Mouse (Mus musculus): Measurements from ENCODE around the gene Rbm8a. TPM values are rescaled to one million over a fixed set of nuclear protein-coding genes. Genes with fewer than 3 reads are reported as not detected.

Gene Rbm8a
- total RNA-seq (2021) = 10 to 100 TPM; 51.4 to 52.0 TPM
- long read RNA-seq, experiment 1, transcript Rbm8a-201 (6 exons, 2,608 nt) = major isoform, 18 of 48 reads
- long read RNA-seq, experiment 1, transcript Rbm8a-202 (6 exons, 2,604 nt) = minor isoform, 12 of 48 reads
- long read RNA-seq, experiment 1, partial matches to known transcripts = 2 of 48 reads
- long read RNA-seq, experiment 1, other reads (novel, unspliced or antisense) = 14 of 48 reads
- long read RNA-seq, experiment 2, transcript Rbm8a-202 (6 exons, 2,604 nt) = major isoform, 16 of 46 reads
- long read RNA-seq, experiment 2, transcript Rbm8a-201 (6 exons, 2,608 nt) = minor isoform, 9 of 46 reads
- long read RNA-seq, experiment 2, partial matches to known transcripts = 1 of 46 reads
- long read RNA-seq, experiment 2, other reads (novel, unspliced or antisense) = 17 of 46 reads

- peak; percentile 96 to 97 for DNase-seq (ENCODE audit: low spot score in 2 of 2)
- TF ChIP-seq CTCF (conservative IDR thresholded peaks at IDR 0.05) = no peak
These were observed at the start of gene Rbm8a for GRCm38 (mm10) chr3:96629729-96630600. Rbm8a (plus strand) TSS chr3:96629933.

GRCm38 (mm10) chr3:96581141-96581540 is 48.6 kb upstream of the Rbm8a start:
- Histone ChIP-seq H3K4me3 (no peak overlapping the region), H3K27ac (no peak overlapping the region)
- DNase-seq (ENCODE audit: low spot score in 2 of 2) = no peak
- TF ChIP-seq CTCF (conservative IDR thresholded peaks at IDR 0.05) = no peak

More at GRCm38 (mm10) chr3:96629729-96630600, at the start of gene Rbm8a:
- peak within 1 kb of the TSS; percentile 85 for H3K4me3 ChIP-seq
- H3K27ac ChIP-seq = peak within 1 kb of the TSS; percentile 95

- no peak overlapping the region for H3K27ac ChIP-seq
- no peak overlapping the region for H3K4me3 ChIP-seq
- no peak for TF ChIP-seq CTCF (conservative IDR thresholded peaks at IDR 0.05)
- peak in 1 of 2 experiments; percentile 9 for DNase-seq (ENCODE audit: low spot score in 2 of 2)
These were observed 47.8 kb upstream of the Rbm8a start for GRCm38 (mm10) chr3:96581771-96582515.

- Histone ChIP-seq H3K27ac (no peak overlapping the region), H3K4me3 (no peak overlapping the region)
- no peak for TF ChIP-seq CTCF (conservative IDR thresholded peaks at IDR 0.05)
- no peak for DNase-seq (ENCODE audit: low spot score in 2 of 2)
These were observed 46.3 kb upstream of the Rbm8a start for GRCm38 (mm10) chr3:96583386-96583785.

- no peak for DNase-seq (ENCODE audit: low spot score in 2 of 2)
- Histone ChIP-seq H3K4me3 (no peak overlapping the region), H3K27ac (no peak overlapping the region)
- TF ChIP-seq CTCF (conservative IDR thresholded peaks at IDR 0.05) = 0 out of 2 replicates have a peak, but pooled peaks have one; percentile 3
These were observed 39.1 kb upstream of the Rbm8a start for GRCm38 (mm10) chr3:96590657-96591056.

GRCm38 (mm10) chr3:96593374-96593773 is 36.4 kb upstream of the Rbm8a start:
- no peak for TF ChIP-seq CTCF (conservative IDR thresholded peaks at IDR 0.05)
- Histone ChIP-seq H3K27ac (peak overlapping the region; percentile 96), H3K4me3 (peak overlapping the region; percentile 86)
- DNase-seq (ENCODE audit: low spot score in 2 of 2) = no peak

GRCm38 (mm10) chr3:96593790-96594560 is 35.8 kb upstream of the Rbm8a start, which contains the start of gene Polr3gl:
Polr3gl (minus strand) TSS chr3:96594181.
- TF ChIP-seq CTCF (conservative IDR thresholded peaks at IDR 0.05) = peak; percentile 23

GRCm38 (mm10) chr3:96594851-96595250 is 34.9 kb upstream of the Rbm8a start:
- DNase-seq (ENCODE audit: low spot score in 2 of 2) = no peak
- Histone ChIP-seq H3K27ac (peak overlapping the region; percentile 92), H3K4me3 (no peak overlapping the region)
- no peak for TF ChIP-seq CTCF (conservative IDR thresholded peaks at IDR 0.05)

More at GRCm38 (mm10) chr3:96593790-96594560, 35.8 kb upstream of the Rbm8a start, which contains the start of gene Polr3gl:
- Histone ChIP-seq H3K27ac (peak within 1 kb of the TSS; percentile 96), H3K4me3 (peak within 1 kb of the TSS; percentile 86)
- peak; percentile 89 to 93 for DNase-seq (ENCODE audit: low spot score in 2 of 2)

GRCm38 (mm10) chr3:96595661-96596060 is 34.1 kb upstream of the Rbm8a start:
- no peak for TF ChIP-seq CTCF (conservative IDR thresholded peaks at IDR 0.05)
- Histone ChIP-seq H3K27ac (peak overlapping the region; percentile 92), H3K4me3 (peak overlapping the region; percentile 64)
- DNase-seq (ENCODE audit: low spot score in 2 of 2) = peak; percentile 46 to 70

- Histone ChIP-seq H3K4me3 (peak within 1 kb of the TSS; percentile 64), H3K27ac (peak within 1 kb of the TSS; percentile 92)
- DNase-seq (ENCODE audit: low spot score in 2 of 2) = peak; percentile 83 to 84
- no peak for TF ChIP-seq CTCF (conservative IDR thresholded peaks at IDR 0.05)
These were observed 33.5 kb upstream of the Rbm8a start, which contains the start of gene Ankrd34a for GRCm38 (mm10) chr3:96596228-96596707. Ankrd34a (plus strand) TSS chr3:96596636.

GRCm38 (mm10) chr3:96596855-96597254 is 32.9 kb upstream of the Rbm8a start:
- H3K27ac ChIP-seq = peak overlapping the region; percentile 92
- no peak for DNase-seq (ENCODE audit: low spot score in 2 of 2)
- TF ChIP-seq CTCF (conservative IDR thresholded peaks at IDR 0.05) = no peak
- H3K4me3 ChIP-seq = peak overlapping the region; percentile 64

All from layer of hippocampus, adult 2 months (tissue).